Mouse (Mus musculus) heart, adult 18-20 months (tissue): ENCODE results near the gene Rfc2. TPM values are rescaled to one million over a fixed set of nuclear protein-coding genes. Genes with fewer than 3 reads are reported as not detected.

Experiments
- DNase-seq, 2 experiments: peaks; one replicate each; pipeline ENCODE4 v3.0.0; 2021 to 2022; ENCODE audit warnings: mixed read lengths in 1 of 2
- total RNA-seq, 2 experiments: library from RNA; stranded (reverse); gene quantifications; 2 replicates each; pipeline ENCODE4 v1.2.3; 2021

The Rfc2 gene
- total RNA-seq, 2 experiments from 2014 or later, result 20.7 to 25.0 TPM

DNA sequence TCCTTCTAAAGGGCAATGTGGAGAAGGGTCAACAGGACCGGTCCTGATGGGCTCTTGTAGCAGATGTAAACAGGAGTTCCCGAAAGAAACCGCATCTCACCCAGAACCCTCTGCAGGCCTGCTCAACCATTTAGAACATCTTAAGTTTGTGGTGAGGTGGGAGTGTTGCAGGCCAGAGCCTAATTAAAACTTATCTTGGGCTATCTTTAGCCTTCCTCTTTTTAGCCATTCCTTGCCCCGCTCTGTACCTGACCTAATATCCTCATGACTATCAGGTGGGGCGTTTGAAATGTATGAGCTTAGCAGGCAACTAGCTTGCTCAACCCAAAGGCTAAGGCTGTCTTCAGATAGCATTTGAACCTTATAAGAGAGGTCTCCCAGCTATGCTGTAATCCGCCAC, 15.5 kb upstream of the Rfc2 start:
- no peak for DNase-seq

DNA sequence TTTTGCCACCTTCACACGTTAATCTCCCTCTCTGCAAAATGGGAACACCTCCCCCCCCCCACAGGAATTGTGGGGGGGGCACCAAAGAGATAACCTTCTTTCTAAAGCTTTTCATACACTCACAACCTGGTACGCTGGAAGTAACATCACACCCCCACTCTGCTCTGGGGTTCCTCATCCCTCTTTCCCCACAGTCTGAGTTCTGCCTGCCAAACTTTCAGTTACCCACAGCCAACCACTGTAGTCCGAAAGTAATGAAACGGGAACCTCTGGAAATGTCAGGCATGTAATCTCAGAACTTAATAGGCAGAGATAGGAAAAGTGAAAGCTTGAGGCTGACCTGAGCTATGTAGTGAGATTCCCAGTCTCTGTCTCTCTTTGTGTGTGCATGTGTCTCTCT, 13.7 kb upstream of the Rfc2 start:
- DNase-seq, result peak in 1 of 2 experiments; percentile 21

DNA sequence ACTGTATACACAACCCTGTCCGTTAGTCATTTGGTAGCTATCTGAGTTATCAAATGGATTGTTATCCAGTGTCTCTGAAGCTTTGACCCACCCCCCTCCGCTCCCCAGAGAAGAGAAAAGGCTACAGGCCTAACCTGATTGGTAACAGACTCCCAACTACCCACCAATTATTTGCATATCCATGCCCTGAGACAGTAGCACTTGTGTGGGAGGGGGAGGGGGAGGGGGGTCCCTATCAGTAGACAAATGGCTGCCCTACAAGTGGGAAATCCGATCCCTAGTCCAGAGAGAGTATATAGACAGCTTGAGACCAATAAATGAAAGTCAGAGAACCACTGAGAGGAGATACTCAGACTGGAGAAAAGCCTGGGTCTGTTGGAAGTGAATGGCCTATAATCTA, 13.1 kb upstream of the Rfc2 start:
- no peak for DNase-seq

DNA sequence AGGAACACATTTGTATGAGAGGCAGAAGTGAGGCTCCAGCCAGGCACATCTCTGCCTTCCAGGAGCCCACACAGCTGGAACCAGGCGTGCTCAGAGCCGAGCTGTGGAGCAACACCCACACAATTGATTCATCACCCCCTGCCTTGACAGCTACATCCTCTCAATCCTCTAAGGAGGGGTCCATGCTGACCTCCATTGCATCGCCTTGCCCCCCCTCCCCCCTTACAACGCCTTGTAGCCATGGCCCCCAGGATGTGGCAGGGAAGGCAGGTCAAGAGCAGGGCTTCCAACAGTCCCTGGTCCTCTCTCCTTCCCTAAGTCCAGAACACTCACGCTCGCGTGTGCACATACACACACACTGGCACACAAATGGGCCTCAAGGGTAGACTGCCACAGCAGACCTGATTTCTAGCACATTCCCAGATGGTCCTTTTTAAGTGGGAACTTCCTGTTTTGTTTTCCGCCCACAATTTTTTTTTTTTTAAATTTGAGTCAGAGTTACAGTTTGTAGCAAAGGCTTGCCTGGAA, 12.1 kb upstream of the Rfc2 start:
- DNase-seq, result peak; percentile 32 to 63

DNA sequence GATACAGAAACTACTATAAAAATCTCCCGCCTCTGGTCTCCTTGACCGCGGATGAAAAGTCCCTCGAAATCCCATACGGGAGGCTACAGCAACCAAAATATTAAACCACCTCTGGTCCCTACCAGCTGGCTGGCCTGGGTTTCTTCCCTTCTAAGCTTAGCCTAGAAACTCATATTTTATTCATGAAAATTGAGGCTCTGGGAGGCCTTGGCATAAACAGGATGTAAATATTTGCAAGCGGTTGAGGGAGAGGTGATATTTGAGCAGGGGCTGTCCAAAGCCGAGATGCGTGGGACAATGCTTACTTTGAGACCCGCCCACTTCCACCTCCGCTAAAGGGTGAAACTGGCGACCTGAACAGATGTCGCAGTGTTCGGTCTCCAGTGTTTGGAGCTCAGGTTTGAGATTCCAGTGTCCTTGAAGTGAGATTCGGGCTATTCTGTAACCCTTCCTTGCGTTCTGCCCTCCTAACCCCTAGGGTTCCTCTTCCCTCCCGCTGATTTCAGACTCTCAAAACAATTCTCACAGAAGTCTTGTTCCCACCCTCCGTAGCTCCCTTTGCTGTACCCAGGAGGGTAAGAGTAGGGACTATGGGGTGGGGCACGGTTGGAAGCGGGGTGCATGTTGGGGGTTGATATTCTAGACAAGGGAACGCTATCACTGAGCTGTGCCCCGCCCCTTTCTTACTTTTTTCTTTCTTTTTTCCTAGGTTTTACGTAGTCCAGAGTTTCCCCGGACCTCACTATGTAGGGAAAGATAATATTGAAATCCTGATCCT, 9.2 kb upstream of the Rfc2 start:
- DNase-seq, result peak; percentile 80 to 86

DNA sequence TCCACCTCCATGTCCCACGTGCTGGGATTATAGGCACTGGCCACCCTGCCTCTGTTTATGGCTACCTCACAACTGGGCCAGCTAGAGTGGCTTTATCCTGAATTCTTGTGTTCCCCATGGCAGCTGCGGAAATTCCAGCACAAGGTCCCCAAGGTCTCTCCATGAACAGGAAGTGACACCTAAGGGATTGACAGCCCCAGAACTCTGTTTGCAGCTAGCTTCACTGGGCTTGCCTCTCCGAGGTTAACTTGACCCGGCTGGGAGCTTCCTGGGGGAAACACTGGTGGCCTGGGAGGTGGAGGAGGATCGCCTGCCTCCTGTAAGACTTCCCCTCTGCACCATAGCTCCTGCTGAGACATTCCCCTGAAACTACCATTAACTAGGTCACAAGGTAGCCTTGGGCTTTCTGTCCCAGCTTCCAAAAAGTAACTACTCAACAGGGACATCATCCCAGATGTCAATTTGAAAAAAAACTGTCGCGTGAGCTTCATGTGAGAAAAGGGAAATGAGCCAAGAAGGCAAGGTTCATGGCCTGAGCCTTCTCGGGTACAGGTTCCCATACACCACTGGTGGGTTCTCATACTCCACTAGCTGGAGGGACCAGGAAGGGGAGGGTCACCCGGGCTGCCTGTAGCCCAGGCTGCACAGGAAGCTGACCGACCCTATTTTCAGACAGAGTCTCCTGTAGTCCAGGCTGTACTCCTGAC, 8.5 kb upstream of the Rfc2 start:
- DNase-seq, result peak; percentile 41 to 44

DNA sequence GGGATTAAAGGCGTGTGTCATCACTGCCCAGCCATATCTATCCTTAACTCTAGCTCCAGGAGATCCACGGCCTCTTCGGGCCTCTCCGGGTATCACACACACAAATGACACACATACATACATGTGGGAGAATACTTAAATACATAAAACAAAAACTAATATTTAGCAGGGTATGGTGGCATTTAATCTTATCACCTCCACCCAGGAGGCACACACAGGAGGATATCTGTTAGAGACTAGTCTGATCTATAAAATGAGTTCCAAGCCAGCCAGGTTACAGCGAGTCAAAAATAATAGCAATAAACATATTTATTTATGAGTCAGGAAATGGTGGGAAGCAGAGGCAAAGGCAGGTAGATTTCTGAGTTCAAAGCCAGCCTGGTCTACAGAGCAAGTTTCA, 5.3 kb upstream of the Rfc2 start:
- no peak for DNase-seq

DNA sequence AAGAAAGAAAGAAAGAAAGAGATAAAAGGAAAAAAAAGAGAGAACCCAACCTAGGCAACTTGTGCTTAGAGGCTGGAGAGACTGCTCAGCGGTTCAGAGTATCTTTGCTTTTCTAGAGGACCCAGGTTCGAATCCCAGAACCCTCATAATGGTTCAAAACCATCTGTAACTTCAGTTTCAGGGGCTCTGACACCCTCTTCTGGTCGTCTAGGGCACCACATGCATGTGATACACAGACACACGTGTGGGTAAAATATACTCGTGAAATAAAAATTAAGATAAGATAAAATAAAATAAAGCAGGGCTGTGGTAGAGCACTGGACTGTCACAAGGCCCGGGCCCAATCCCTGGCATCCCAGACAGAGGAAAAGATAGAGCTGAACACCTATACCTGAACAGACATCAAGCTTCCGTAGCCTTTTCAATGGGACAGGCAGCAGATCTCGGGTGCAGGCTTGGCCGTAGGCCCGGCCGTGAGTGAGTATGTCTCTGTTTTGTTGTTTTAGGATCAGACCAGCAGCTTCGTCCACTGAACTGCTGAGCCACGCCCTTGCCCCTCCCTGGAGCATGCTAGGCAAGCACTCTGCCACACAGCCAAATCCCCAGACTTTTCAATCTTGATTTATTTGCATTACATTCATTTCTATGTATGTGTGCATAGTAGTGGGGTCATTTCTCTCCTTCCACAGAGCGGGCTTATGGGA, 4.5 kb upstream of the Rfc2 start:
- no peak for DNase-seq

DNA sequence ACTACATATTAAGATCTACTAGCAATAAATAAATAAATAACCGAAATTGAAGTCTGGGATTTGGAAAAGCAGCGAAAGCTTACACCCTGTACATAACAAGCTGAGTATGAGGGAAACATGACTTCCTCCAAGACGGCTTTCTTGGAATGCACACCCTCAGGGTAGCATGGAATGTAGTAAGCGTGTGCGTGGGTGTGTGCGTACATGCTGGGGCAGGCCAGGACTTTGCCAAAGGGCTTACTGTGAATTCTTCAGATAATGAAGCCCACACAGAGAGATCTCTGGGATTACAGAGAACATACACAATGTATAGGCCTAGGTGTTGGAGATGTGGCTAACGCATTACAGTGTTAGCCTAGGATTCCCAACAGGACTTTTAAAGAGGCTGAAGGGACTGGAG, 3.6 kb upstream of the Rfc2 start:
- DNase-seq, result no peak

DNA sequence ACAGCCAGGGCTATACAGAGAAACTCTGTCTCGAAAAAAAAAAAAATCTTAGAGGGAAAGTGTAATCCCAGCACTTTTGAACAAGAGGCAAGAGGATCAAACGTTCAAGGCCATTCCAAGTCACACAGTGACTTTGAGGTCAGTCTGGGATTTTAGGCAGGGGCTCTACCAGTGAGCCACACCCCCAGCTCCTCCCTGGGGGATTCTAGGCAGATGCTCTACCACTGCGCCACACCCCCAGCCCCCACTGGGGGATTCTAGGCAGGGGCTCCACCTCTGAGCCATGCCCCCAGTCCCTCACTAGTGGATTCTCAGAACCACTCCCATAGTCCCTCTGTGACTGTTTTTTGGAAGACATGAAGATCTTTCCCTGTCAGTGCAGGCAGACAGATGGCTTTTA, 2.0 kb upstream of the Rfc2 start:
- DNase-seq, result no peak

DNA sequence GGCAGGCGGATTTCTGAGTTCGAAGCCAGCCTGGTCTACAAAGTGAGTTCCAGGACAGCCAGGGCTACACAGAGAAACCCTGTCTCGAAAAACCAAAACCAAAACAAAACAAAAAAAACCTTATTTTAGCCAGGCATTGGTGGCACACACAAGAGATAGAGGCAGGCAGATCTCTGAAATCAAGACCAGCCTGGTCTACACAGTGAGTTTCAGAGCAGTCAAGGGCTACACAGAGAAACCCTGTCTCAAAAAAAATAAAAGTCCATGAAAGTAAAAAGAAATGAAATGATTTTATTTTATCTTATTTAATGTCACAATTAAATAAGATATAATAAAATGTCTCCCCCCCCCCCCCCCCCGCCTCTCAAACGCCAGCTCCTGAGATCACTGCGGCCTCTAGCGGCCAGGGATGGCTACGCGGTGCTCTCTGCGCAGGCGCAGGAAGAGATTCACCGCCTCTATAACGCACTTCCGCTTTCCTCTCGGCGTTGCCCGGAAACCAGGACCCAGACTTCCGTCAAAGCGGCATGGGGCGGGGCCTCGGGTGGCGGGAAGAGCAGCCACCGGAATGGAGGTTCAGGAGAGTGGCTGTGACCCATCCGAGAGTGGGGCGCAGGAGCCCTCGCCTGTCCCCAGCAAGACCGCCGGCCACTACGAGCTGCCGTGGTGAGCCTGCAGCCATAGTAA, 1.2 kb downstream of the Rfc2 start:
- peak; percentile 97 to 98 for DNase-seq

DNA sequence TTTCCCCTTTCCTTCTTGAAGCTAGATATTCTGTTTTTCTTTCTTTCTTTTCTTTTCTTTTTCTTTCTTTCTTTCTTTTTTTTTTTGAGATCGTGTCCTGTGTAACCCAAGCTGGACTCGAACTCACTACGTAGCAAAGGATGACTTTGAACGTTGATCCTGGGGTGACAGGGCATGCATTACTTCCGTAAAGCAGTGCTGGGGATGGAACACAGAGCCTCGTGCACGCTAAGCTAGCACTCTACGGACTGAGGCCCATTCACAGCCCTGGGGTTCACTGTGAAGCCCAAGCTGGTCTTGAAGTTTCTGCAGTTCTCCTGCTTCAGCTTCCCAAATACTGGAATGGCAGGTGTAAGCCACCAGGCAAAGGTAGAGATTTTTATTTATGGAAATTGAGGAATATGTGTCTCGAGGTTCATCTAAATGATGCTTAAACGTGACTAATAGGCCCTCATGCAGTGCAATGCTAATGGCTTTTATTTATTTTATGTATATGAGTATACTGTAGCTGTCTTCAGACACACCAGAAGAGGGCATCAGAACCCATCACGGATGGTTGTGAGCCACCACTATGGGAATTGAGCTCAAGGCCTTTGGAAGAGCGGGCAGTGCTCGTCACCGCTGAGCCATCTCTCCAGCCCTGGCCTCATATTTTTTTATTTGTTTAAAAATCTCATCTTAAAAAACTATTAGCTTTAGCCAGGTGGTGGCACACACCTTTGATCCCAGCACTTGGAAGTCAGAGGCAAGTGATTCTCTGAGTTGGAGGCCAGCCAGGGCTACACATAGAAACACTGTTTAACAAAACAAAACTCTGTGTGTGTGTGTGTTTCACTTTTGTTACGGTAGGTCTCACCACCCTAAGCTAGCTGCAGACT, 2.1 kb downstream of the Rfc2 start:
- no peak for DNase-seq

DNA sequence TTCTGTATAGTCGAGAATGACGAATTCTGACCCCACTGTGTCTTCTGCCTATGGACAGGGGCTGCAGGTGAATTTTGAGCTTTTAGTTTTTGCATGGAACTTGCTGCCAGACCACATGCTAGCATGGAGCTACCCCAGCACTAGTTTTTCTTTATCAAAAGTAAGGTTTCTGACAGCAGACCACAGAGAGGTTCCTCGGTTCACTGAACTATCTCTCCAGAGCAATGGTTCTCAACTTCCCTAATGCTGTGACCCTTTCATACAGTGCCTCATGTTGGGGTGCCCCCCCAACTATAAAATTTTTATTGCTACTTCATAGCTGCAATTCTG, 2.7 kb downstream of the Rfc2 start:
- no peak for DNase-seq

DNA sequence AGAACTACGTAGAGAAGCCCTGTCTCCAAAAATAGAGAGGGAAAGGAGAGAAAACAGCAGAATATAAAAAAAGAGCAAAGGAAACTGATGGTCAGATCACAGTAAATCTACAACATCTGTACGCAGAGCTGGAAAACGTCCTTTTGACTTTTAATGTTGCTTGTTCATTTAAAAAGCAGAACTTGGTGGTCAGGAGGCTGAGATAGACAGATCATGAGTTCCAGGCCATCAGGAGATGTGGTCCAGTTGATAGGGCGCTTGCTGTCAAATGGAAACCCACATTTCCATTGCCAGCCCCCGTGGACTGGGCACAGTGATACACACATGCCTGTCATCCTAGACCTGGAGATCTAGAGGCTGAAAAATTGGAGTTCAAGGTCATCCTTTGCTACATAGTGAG, 3.6 kb downstream of the Rfc2 start:
- DNase-seq, result no peak

DNA sequence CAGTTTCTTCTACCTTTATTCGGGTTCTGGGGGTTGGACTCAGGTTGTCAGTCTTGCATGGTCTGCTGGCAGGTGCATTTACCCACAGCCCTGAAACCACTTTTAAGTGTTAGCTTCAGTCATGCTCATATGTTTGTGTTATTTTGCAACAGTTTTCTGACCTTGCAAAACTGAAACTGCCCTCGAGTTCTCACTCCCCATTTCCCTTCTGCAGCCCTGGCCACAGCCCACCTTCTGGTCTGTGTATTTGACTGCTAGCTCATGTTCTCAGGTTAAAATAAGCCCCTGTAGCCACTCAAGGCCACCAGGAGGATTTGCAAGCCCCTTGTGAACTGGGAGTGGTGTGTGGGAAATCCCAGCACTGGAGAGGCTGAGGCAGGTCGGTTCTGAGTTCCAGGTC, 8.7 kb downstream of the Rfc2 start:
- no peak for DNase-seq

DNA sequence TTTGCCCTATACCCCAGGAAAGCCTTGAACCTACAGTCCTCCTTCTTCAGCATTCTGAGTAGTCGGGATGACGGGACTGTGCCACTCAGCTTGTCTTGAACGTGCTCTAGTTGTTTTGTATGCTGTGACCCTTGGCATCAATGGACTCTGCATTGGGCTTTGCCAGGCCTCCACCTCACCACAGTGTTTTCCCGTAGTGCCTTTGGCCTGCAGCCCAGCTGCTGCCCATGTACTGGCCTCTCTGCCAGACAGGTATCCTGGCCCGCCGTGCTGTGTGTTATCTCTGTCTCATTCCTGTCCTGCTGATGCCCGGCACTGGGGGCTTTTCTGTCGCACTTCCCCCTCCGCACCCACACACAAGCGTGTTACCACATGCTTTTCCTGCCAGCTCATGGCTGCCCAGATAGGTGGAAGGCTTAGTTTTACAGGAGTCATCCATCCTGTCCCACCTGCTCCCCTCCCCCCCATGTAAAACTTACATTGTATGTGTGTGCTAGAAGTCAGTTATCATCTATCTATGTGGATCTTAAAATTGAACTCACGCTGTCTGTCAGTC, 10.9 kb downstream of the Rfc2 start:
- DNase-seq, result peak; percentile 53 to 61

DNA sequence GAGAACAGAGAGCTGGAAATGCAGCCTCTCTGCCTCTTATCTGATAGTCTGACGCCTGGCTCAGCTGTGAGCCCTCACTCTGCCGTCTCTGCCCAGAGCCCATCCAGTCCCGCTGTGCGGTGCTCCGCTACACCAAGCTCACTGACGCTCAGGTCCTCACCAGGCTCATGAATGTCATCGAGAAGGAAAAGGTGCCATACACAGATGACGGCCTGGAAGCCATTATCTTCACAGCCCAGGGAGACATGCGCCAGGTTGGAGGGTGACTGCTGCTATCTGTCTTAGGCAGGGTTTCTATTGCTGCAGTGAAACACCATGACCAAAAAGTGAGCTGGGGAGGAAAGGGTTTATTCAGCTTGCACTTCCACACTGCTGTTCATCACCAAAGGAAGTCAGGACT, 11.9 kb downstream of the Rfc2 start:
- DNase-seq, result no peak

DNA sequence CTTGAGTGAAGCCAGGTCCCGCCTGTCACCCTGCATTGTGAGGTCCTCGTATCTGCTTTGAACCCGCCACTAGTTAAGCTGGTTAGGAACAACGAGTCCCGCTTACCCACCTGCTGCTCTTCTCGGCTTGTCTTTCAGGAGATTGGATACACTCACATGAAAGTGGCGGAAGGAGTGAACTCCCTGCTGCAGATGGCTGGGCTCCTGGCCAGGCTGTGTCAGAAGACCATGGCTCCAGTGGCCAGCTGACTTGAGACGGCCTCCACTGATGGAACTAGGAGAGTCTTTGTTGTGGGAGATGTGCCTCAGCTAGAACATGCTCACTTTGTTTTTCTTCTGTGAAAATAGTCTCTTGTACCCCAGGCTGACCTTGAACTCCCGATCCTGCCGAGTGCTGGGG, 16.5 kb downstream of the Rfc2 start:
- peak; percentile 34 to 40 for DNase-seq

DNA sequence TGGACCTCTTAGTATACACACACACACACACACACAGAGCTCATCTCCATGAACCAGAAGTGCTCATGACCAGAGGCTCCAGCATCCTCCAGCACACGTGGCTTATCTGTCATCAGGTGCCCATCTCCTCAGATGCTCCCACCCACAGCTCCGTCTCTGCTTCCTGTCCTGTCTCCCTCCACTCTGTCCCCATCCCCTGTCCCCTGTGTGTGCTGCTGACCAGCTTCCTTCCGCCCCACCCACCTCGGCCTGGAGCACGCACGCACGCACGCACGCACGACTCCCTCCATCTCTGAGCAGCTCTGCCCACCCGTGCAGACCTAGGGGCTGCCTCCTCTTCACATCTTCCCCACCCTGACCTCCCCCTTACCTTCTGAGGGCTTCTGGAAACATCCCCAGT, 23.2 kb downstream of the Rfc2 start:
- peak in 1 of 2 experiments; percentile 21 for DNase-seq

DNA sequence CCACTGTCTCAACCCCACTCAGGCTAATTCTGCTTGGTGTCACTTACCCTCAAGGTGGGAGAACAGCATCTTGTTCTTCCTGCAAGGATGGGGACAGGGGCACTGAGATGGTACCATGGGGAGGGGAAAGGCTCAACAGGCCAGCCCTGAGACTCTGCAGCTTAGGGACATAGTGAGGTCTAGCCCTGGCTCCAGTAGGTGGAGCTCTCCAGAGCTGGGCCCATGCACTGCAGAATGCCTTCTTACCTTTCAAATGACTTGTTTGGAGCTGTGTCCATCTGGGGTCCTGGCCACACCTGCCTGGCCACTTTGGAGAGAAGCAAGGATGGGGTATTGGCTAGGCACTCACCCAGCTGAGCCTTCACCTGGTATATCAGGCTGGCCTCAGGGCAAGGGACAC, 25.1 kb downstream of the Rfc2 start:
- no peak for DNase-seq

DNA sequence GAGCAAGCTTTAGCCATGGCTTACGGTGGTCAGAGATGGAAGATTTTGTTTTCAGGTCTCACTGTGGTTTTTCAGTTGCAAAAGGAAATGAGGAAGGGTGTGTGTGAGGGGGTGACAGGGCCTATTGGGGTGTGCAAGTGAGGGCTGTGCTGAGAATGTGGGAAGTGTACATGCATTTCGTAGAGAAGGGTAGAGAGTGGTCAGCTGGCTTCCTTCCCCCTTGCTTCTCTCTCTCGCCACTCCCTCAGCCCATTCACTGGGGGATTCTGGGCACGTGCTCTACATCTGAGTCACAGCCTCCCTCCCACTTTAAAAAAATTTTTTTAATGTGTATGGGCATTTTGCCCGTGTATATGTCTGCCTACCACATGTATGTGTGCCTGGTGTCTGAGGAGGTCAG, 26.0 kb downstream of the Rfc2 start:
- peak in 1 of 2 experiments; percentile 42 for DNase-seq
